Mouse (Mus musculus) left cerebral cortex, postnatal 4 days (tissue): ENCODE results near the gene Sept1. TPM values are rescaled to one million over a fixed set of nuclear protein-coding genes. Genes with fewer than 3 reads are reported as not detected.

Source experiments
- DNase-seq: peaks from one replicate; pipeline ENCODE4 v3.0.0-alpha.2; 2022
- intact Hi-C: fragments of 180-260 bp; cut with DNase I; formaldehyde crosslinking; loops from one replicate; pipeline ENCODE4 v1.15.1; 2025
- total RNA-seq, 2 experiments: library from RNA; stranded (reverse); gene quantifications; 2 replicates each; pipeline ENCODE4 v1.2.3; 2021

Sept1 gene
- 1 to 10 TPM; 7.9 to 8.8 TPM for total RNA-seq

- intact Hi-C loops: no loop called here
- DNase-seq: peak; percentile 93
Measured at GRCm38 (mm10) chr7:127232622-127233367, at the start of gene Sept1, which contains the start of gene Zfp553. Gene Sept1, minus strand, starts transcription at chr7:127233130. Gene Zfp553, plus strand, starts transcription at chr7:127233061.

GRCm38 (mm10) chr7:127282190-127282589 is 49.3 kb upstream of the Sept1 start:
- intact Hi-C loops: no loop called here
- no peak for DNase-seq

GRCm38 (mm10) chr7:127281114-127281513 is 48.2 kb upstream of the Sept1 start:
- DNase-seq: no peak
- intact Hi-C loops: no loop called here

DNA sequence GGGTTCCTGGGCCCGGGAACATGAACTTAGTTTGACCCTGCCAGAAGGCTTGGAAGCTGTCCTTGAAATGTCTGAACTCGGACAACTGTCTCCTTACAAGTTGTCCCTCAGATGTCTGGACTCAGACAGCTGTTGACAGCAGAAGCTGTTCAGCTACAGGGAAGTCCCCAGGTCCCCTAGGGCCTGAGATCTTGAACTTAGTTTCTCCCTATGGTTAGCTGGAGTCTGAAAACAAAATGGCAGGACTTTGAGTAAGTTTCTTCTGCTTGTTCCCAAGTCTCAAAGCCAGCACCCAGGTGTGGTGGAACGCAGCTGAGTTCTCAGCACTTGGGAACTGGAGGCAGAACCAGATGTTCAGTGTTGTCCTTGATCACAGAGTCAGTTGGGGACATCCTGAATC is 47.2 kb upstream of the Sept1 start:
- DNase-seq: no peak
- intact Hi-C loops: no loop called here

DNA sequence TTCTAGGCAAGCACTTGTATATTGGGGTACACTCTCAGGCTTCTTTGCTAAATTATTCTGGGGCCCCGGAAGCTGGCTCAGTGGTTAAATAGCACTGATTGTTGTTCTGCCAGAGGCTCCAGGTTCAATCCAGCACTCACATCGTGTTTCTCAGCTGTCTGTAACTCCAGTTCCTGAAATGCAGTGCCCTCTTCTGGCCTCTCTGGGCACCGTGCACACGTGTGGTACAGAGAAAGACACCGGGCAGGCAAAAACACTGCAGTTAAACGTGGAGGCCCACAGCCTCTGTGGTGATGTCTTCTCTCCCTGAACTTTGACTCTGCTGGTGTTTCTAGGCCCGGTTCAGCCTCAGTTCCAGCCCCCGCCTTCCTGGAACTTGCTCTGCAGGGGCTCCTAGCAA is 45.4 kb upstream of the Sept1 start:
- DNase-seq: peak; percentile 46
- intact Hi-C loops: no loop called here

DNA sequence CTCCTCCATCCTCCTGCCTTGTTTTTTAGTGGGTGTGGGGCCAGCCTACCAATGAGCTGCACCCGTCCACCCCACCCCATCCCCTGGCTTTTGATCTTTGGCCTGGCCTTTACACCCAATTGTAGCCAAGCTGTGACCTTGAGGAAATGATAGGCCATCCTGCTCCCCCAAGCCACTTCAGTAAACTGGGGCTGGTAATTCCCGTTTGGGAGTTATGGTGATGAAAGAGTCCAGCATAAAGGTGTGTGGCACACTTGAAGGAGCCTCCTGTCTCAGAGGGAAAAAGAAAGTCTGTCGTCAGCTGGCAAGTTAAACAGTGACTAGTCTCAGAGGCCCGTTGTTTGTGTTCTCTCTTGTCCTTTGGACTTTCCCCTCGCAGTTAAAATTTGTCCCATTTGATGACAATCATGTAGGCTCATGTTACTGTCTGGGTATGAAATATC is 43.6 kb upstream of the Sept1 start:
- intact Hi-C loops: no loop called here
- DNase-seq: no peak

DNA sequence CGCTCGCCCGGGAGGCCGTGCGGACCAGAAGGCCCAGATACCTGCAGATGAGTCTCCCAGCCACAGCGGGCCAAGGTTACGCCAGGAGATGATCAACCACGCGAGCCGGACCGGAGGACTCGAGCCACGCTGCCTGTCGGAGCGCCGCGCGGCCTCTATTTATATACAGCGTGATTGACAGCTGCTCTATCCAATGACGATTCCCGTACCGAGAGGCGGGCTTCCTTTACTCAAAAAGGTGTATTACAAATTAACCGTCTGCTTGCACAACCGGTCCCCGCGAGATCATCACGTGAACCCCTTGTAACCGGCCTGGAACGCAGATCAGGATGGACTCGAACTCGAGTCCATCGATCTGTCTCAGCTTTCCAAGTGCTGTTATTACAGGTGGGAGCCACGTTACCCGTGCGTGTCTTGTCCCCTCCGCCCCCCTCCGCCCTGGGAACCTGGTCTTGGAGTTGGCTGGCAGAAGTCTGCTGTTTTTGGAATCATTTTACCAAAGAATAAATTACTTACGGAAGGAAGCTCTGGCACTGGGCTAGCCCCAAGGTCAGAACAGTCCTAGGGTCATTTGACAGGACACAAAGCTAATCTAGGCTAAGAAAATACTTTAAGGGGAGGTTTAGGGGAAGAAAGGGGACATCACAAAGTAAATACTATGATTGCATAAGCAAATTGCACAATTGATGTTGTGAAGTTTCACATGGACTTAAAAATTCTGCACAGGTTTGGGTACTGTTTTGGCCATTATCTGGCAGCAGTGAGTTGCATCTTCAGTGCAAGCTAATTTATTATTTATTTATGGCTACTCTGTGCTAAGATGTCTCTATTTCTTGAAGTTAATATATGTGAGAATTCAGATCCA is 41.2 kb upstream of the Sept1 start, which contains the start of gene Sephs2:
Gene Sephs2, minus strand, starts transcription at position 131 of the 865 bp plus-strand sequence.
- intact Hi-C loops: no loop called here
- peak; percentile 88 for DNase-seq

GRCm38 (mm10) chr7:127273118-127273923 is 40.4 kb upstream of the Sept1 start:
- peak; percentile 62 for DNase-seq
- intact Hi-C loops: no loop called here

GRCm38 (mm10) chr7:127272566-127272965 is 39.6 kb upstream of the Sept1 start:
- intact Hi-C loops: no loop called here
- DNase-seq: no peak

DNA sequence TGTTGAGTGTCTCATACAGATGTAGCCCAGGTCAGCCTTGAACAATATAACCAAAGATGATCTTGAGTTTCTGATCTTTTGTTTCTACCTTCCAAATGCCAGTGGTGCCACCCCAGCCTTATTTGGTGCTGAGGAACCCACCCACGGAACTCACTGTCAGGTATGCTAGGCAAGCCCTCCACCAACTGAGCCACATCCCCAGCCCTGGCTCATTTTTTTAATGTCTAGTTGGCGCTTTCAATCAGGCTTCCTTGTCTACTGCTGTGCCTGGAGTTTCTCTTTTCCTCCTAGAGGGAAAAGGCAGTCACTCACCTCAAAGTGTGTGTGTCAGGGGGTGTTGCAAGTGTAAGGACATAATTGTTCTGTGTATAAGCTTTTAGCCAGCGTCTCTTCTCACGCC is 38.2 kb upstream of the Sept1 start:
- intact Hi-C loops: no loop called here
- no peak for DNase-seq

DNA sequence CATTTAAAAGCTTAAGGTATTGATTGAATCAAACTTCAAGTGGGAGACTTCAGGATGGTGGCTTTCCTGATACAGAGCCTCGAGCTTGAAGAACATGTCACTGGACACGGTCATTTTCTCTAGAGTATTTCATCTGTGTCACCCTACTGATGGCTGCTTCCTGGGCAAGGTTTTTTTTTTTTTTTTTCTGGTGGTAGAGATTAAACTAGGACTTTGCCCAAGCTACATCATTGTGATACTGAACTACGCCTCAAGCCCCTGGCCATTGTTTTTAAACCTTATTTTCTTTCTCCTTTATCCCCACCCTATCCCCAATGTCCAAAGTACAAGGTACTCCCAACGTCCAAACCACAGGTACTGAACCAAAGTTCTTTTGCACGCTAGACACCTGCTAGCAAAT is 37.7 kb upstream of the Sept1 start:
- DNase-seq: no peak
- intact Hi-C loops: no loop called here

DNA sequence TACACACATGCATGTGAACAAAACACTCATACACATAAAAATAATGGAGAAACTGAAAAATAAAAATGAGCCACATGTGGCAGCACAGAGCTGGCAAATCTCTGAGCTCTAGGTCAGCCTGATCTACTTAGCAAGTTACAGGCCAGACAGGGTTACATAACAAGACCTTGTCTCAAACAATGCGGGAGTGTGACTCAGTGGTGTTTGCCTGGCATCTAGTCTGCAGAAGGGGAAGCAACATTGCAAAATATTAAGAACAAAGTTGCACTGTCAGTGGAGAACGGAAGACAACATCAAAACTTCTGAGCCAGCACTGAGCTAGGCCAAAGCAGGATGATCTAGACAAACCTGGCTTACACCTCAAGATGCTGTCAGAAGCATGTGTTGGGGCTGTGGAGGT is 37.3 kb upstream of the Sept1 start:
- DNase-seq: no peak
- intact Hi-C loops: no loop called here

DNA sequence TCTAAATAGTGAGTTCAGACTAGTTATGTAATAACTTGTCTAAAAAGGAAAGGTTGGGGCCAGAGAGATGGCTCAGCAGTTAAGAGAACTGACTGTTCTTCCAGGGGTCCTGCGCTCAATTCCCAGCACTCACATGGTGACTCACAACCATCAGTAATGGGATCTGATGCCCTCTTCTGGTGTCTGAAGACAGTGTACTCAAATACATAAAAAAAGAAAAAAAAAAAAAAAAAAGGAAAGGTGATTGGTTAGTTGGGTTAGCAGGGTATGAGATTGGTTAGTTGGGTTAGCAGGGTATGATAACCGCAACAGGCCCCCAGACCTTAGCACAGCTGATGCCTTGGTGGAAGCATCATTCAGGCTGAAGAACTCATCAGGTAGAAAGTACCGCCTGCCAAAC is 30.6 kb upstream of the Sept1 start:
- DNase-seq: no peak
- intact Hi-C loops: no loop called here

DNA sequence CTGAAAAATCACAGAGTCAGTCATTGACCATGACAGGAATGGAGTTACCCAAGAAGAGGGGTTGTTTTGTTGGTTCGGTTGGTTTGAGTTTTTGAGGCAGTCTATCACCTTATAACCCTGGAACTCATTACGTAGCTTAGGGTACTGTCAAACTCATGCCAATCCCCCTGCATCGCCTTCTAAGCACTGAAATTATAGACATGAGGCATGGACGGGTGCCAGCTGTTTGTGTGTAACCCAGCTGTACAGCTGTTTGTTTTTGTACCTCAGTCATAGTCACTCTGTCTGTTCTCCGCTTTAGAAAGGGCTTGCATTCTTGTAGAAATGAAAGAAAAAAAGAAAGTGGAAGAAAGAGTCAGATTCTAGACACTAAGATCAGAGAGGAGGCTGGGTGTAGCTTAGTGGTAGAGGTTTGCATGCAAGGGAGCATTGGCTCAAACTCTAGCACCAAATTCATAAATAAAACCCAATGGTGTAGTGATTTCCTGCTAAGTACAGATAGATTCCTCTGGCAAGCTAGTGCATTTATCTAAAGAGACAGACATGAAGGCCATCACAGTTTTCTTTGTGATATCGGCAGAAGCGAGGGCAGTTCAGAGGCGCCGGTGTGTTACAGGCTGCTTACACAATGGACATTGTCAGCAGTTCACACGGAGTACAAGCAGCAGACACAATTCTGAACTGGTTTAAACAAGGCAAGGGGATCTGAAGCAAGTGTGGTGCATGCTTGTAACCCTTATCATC is 29.5 kb upstream of the Sept1 start:
- DNase-seq: no peak
- intact Hi-C loops: no loop called here

- peak; percentile 98 for DNase-seq
- intact Hi-C loops: no loop called here
Measured at GRCm38 (mm10) chr7:127260309-127261111, 27.6 kb upstream of the Sept1 start, which contains the start of gene Dctpp1. Gene Dctpp1, minus strand, starts transcription at chr7:127260709.

DNA sequence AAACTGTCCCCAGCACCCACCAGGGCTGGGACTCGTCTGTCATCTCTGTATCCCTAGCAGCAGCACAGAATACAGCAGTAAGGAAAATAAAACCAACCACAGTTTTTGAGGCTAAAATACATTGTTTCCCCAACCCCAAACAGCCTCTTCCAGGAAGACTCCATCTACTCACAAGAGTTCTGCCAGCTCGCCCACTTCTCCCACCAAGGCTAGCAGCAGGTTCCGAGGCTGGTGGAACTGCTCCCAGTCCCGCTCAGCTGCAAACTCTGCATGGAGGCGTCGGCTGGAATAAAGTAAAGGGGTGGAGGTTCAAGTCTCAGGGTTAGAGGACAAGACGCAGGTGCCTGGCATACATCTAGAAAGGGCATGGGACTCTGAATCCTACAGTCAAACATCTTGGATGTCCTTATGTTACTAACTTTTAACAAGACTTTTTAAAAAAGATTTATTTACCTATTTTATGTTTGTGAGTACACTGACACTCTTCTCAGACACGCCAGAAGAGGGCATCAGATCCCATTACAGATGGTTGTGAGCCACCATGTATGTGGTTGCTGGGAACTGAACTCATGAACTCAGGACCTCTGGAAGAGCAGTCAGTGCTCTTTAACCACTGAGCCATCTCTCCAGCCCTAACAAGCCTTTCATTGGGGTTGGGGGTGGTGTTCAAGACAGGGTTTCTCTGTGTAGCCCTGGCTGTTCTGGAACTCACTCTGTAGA is 26.4 kb upstream of the Sept1 start:
- no peak for DNase-seq
- intact Hi-C loops: no loop called here

GRCm38 (mm10) chr7:127256518-127256917 is 23.6 kb upstream of the Sept1 start:
- DNase-seq: no peak
- intact Hi-C loops: no loop called here

- no peak for DNase-seq
- intact Hi-C loops: no loop called here
Measured at GRCm38 (mm10) chr7:127255965-127256364, 23.0 kb upstream of the Sept1 start.

- intact Hi-C loops: no loop called here
- DNase-seq: no peak
Measured at GRCm38 (mm10) chr7:127255008-127255407, 22.1 kb upstream of the Sept1 start.
